Mouse (Mus musculus): Measurements from ENCODE around the gene Cyp2u1. TPM values are rescaled to one million over a fixed set of nuclear protein-coding genes. Genes with fewer than 3 reads are reported as not detected.

Gene Cyp2u1
- total RNA-seq, 2 experiments from 2014 or later: 15.7 to 23.9 TPM

GRCm38 (mm10) chr3:131255399-131255981, 47.5 kb downstream of the Cyp2u1 start:
- DNase-seq: no peak

- DNase-seq: no peak
Measured at GRCm38 (mm10) chr3:131254991-131255390, 48.0 kb downstream of the Cyp2u1 start.

DNA sequence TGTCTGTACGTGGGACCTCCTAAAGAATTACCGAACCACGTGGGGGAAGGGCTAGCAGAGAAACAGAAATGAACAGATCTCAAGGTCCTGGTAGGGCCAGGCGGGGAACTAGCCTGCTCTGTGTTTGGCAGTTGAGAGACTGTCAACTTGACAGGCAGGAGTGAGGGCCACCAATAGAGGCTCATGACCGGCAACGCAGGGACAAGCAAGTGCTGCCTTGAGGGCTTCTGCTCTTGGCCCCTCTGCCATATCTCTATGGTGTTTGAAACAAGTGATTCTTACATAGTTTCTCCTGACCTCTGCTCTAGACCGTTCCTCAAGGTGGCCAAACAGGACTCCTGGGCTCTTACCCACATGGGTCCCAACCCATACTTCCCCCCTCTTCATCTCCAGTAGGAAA, 51.4 kb downstream of the Cyp2u1 start:
- DNase-seq: no peak

DNA sequence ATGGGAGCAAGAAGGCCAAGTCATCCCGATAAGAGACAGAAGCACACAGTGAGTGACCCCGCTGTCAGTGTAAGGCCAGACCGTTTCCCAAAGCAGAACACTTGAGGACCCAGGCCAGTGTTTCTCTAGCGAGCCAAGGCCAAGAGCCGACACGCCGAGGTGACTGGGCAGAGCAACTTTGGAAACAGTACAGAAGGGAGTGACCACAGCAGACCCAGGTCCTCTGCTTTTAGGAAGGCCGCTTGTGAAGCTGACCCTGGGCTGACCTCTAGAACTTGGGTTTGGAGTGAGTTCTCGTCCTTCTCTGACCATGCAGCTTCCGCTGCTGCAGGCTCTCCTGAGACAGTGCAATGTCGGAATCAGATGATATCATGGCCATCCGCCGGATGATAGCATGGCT, 52.0 kb downstream of the Cyp2u1 start:
- DNase-seq: no peak

DNA sequence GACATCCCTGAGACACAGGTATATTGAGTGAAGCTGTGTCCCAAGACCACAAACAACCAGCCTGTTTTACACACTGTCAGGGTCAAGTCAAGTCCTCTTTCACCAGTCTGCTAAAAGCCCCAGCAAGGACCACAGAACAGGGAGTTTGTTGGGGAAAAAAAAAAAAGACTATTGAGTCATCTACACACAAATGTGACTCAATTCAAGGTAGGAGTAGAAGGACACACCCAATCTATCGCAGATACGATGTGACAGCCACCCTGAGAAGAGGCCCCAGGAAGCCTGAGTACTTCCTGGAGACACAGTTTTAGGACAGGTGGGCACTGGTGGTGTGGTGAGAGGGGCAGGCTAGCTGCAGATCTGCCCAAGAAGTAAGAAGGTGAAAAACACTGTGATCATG, 52.7 kb downstream of the Cyp2u1 start:
- DNase-seq: no peak

DNA sequence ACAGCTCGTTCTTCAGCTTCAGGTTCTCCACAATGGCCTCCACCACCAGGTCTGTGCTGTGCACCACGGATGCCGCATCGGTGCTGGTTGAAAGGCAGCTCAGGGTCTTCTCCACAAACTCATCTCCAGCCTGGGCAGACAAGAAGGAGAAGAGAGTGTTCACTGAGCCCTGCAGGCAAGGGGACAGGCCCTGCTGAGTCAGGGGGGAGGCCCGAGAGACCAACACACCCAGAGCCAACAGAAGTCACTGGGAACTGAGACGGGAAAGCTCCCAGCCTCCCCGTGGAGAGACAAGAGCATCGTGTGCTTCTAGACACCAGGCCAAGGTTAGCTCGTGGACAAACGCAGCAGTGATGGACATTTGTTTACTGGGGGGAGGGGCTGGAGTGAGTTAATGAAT, 54.6 kb downstream of the Cyp2u1 start:
- DNase-seq: no peak

DNA sequence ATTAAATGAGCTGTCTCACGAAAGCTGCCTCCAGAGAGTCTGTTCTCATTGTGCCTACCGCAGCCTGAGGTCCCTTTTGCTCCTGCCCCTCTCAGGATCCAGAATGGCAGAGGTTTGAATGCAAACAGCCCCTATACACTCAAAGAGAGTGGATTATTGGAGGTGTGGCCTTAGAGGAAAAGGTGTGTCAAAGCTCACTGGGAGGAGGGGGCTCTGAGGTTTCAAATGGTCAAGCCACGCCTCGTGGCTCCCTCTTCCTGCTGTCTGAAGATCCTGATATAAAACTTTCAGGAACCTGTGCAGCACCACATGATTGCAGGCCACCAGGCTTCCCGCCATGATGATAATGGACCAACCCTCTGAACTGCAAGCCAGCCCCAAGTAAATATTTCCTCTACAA, 55.2 kb downstream of the Cyp2u1 start:
- DNase-seq: no peak

GRCm38 (mm10) chr3:131247447-131247846, 55.6 kb downstream of the Cyp2u1 start:
- DNase-seq: no peak

DNA sequence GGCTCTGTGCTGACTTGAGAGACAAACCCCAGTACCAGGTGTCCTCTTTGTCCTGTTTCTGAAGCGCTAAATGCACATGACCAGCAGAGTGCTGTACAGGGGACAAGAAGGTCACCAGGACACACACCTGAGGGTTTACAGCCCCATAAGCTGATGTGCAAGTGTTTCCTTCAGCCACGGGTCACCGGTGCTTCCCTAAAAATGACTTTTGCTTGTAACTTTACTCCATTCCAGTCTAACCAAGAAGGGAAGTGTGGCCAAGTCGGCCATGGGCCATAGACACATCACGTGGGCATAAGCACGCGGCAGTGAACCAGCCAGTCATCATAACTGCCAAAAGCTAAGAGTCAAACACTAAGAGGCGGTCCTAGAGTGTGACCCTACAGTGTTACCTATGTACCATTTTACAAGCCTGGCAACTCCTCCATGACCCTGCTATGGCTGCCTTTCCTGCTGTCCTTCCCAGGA, 56.4 kb downstream of the Cyp2u1 start:
- peak; percentile 70 for DNase-seq

GRCm38 (mm10) chr3:131245766-131246578, 57.1 kb downstream of the Cyp2u1 start:
- peak; percentile 83 for DNase-seq

Other genes with a start within 250 kb of the Cyp2u1 start
- 1 to 10 TPM; 9.8 TPM for gene Lef1, start 192.8 kb downstream of the Cyp2u1 start, total RNA-seq (2021)
- gene Hadh, start 31.1 kb downstream of the Cyp2u1 start, total RNA-seq (2021): 1,000 to 10,000 TPM; 1,015 to 1,070 TPM
- gene Sgms2, start 188.2 kb upstream of the Cyp2u1 start, total RNA-seq (2021): 10 to 100 TPM in 1 of 2 experiments, 1 to 10 TPM in 1; 5.4 to 13.8 TPM